Mouse (Mus musculus): Measurements from ENCODE around the gene Sirt3. TPM values are rescaled to one million over a fixed set of nuclear protein-coding genes. Genes with fewer than 3 reads are reported as not detected.

Sirt3 gene
- polyA plus RNA-seq, 1 experiment from 2014 or later = 36.3 TPM

DNA sequence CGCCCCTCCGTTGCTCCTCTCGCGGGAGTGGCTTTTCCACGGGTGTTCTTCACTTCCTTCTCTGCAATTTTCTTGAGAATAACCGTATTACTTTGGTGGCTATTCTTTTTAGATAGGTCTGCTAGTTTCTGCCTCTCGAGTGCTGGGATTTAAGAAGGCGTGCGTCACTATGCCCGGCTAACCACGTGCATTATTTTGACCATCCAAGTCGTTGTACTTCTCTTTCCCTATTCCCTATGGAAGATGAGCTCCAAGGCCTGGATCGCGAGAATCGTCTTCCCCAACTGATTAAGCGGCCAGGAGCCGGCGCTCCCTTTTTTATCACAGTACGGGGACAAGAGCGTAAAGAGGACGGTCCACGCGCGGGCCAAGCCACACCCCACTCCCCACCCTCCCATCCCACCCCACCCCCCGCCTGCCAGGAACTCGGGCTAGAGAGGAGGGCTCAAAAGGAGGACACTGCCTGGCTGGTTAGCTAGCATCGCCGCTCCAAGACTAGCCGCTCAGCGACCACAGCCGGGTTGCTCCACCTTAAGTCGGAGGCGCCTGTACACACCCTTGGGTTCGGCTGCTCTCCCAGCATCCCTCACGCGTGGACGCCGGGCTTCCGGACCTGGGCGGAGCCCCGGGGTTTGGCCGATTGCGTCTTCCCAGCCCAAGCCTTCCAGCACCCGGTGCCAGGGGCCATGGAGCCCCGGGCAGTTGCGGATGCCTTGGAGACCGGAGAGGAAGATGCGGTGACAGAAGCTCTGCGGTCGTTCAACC lies 25.1 kb downstream of the Sirt3 start, which contains the start of gene Ric8a:
Gene Ric8a, plus strand, starts transcription at position 173 of the 765 bp plus-strand sequence.
- under 1% methylated on average over 50 of the region's 50 CpGs for WGBS
- H3K9ac ChIP-seq = peak within 1 kb of the TSS; percentile 93
- ATAC-seq (replicated peaks; ENCODE audit: low FRiP score) = peak; percentile 86
- no peaks in the 10 kb centered on the region for H3K9me3 ChIP-seq (replicated peaks)
- peak within 1 kb of the TSS; percentile 100 for H3K4me2 ChIP-seq
- peaks cover 65% of the 10 kb centered on the region for H3K36me3 ChIP-seq
- H3K4me3 ChIP-seq (replicated peaks) = peak within 1 kb of the TSS; percentile 92
- H3K27ac ChIP-seq = peak within 1 kb of the TSS; percentile 95
- H3K27me3 ChIP-seq = no peaks in the 10 kb centered on the region
- H3K4me1 ChIP-seq = peaks cover 28% of the 10 kb centered on the region

DNA sequence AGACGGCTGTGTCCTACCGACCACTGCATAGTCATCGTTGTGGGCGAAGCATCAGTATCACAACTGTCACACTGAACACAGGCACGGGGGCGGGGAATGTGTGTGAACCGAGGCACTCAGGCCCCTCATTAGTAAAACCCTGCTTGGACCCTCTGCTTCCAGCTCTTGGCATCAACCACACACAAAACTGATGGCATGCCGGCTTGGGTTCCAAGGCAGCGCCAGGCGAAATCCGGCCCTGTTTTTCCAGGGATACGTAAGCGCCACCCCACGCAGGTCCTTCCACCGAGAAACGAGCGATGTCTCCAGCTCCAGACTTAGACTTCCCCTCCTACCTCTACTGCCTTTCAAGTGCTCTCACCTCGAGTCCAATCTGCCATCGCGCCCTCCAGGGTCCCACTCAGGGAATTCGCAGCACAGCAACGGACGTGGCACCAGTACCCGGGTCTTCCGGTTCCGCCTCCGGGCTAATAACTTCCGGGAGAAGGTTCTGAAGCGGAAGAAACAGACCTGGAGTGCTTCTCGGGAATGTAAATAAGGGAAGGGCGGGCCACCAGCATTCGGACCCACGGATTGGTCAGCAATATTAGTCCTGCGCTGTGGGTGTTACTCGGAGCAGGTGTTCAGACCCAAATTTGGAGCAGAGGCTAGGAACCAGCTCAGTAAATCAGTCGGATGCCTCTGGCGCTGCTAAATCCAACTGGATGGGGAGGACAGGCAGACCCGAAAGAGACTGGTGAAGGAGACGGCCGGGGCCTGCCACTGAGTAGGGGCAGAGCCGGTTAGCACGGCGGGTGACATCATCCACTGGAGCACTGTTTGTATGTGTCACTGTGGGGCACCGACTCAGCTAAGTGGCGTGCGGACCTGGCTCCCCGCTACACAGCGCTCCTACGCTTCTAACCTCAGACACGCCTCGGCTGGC lies 26.0 kb downstream of the Sirt3 start, which contains the start of gene Gm45785:
Gene Gm45785, minus strand, starts transcription at position 472 of the 925 bp plus-strand sequence.
- peak; percentile 84 for ATAC-seq (replicated peaks; ENCODE audit: low FRiP score)
- H3K27ac ChIP-seq = peak within 1 kb of the TSS; percentile 95
- no peaks in the 10 kb centered on the region for H3K27me3 ChIP-seq
- no peaks in the 10 kb centered on the region for H3K9me3 ChIP-seq (replicated peaks)
- H3K9ac ChIP-seq = peak within 1 kb of the TSS; percentile 93
- WGBS = under 1% methylated on average over 51 of the region's 51 CpGs
- H3K4me2 ChIP-seq = peak within 1 kb of the TSS; percentile 100
- H3K4me3 ChIP-seq (replicated peaks) = peak within 1 kb of the TSS; percentile 92
- H3K36me3 ChIP-seq = peaks cover 63% of the 10 kb centered on the region
- peaks cover 28% of the 10 kb centered on the region for H3K4me1 ChIP-seq

DNA sequence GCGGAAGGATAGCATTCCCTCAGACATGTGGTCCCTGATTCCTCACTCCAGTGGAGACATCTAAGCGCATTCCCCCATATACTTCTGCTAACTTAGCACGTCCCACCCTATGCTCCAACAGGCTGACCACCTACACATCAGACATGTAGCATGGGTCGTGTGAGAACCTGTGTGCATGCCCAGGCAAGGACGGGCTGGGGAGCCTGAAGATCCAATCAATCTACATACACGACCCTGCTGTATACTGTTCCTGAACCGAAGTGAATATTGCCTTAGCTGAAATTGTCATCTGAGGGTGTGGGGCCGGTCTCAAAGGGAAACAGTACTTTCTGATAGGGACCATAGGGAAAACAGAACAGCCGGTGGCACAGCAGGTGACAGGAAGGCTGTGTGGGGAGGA lies 26.9 kb downstream of the Sirt3 start:
- peak overlapping the region; percentile 100 for H3K4me2 ChIP-seq
- H3K27ac ChIP-seq = no peak overlapping the region
- peaks cover 28% of the 10 kb centered on the region for H3K4me1 ChIP-seq
- H3K9me3 ChIP-seq (replicated peaks) = no peaks in the 10 kb centered on the region
- ATAC-seq (replicated peaks; ENCODE audit: low FRiP score) = no peak
- peak overlapping the region; percentile 93 for H3K9ac ChIP-seq
- WGBS = 76% methylated on average over 9 of the region's 9 CpGs
- peak overlapping the region; percentile 92 for H3K4me3 ChIP-seq (replicated peaks)
- H3K27me3 ChIP-seq = no peaks in the 10 kb centered on the region
- H3K36me3 ChIP-seq = peaks cover 53% of the 10 kb centered on the region

DNA sequence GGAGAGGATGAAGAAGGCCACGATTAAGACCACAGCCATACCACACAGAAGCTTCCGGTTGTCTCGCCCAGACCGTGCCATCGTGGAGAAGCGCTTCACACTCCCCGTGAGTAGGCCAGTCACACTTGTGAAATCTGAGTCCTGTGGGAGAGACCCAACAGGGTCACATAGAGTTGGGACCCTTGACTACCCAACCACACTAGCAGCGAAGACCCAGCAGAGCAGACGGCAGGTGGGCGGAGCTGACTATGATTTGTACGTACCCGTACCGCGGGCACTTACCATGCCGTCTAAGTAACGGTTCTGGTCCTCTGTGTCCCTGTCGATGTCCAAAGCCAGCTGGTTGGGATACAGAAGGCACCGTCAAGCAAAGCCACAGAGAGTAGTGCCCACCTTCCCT lies 27.6 kb downstream of the Sirt3 start:
- H3K27ac ChIP-seq = no peak overlapping the region
- H3K27me3 ChIP-seq = no peaks in the 10 kb centered on the region
- H3K4me2 ChIP-seq = peak overlapping the region; percentile 100; the same call in 1 of the 2 replicates
- peaks cover 28% of the 10 kb centered on the region for H3K4me1 ChIP-seq
- H3K4me3 ChIP-seq (replicated peaks) = no peak overlapping the region
- peaks cover 46% of the 10 kb centered on the region for H3K36me3 ChIP-seq
- 83% methylated on average over 18 of the region's 18 CpGs for WGBS
- no peak overlapping the region for H3K9ac ChIP-seq
- no peaks in the 10 kb centered on the region for H3K9me3 ChIP-seq (replicated peaks)
- no peak for ATAC-seq (replicated peaks; ENCODE audit: low FRiP score)

DNA sequence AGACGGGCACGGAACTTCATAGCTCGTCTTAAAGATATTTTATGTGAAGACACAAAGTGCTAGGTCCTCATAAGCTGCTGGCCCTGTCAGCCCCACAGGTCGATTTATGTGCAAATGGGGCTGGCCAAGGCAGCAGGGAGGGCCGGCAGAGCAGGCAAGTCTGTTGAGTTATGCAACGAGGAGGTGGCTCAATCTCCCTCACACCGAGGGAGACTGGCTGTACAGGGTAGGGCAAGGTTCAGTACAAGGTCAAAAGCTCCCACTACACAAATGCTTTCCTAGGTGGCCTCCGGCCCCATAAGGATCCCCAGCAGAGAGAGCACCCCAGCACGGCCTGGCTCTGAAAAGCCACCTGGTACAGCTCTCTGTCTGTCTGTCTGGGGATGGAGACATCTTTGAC lies 28.7 kb downstream of the Sirt3 start:
- no peak overlapping the region for H3K9ac ChIP-seq
- H3K27me3 ChIP-seq = no peaks in the 10 kb centered on the region
- no peak for ATAC-seq (replicated peaks; ENCODE audit: low FRiP score)
- no peak overlapping the region for H3K27ac ChIP-seq
- peaks cover 21% of the 10 kb centered on the region for H3K4me1 ChIP-seq
- no peak overlapping the region for H3K4me2 ChIP-seq
- H3K36me3 ChIP-seq = peaks cover 35% of the 10 kb centered on the region
- H3K4me3 ChIP-seq (replicated peaks) = no peak overlapping the region
- 77% methylated on average over 9 of the region's 9 CpGs for WGBS
- no peaks in the 10 kb centered on the region for H3K9me3 ChIP-seq (replicated peaks)

DNA sequence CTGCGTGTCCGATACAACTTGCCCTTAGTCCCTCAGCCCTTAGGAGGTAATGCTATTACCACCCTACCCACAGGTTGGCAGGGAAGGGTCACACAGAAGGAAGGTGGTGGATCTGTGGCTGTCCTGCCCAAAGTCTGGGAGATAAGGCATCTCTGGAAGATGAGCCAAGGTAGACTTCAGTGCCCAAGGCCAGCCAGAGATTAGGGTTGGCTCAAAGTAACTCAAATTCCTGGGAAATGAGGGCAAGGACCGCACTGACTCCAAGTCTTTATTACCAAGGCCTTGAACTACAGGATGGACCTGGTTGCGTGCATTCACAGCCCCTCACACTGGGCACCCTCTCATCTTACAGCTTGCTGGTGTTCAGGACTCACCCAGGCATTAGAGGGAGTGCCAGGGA lies 30.2 kb downstream of the Sirt3 start:
- Histone ChIP-seq H3K4me3 (replicated peaks) (no peak overlapping the region), H3K27ac (no peak overlapping the region), H3K4me1 (peaks cover 12% of the 10 kb centered on the region), H3K27me3 (no peaks in the 10 kb centered on the region), H3K9ac (no peak overlapping the region), H3K9me3 (replicated peaks) (no peaks in the 10 kb centered on the region), H3K36me3 (peaks cover 34% of the 10 kb centered on the region), H3K4me2 (no peak overlapping the region)
- no peak for ATAC-seq (replicated peaks; ENCODE audit: low FRiP score)
- WGBS = 97% methylated on average over 4 of the region's 4 CpGs

DNA sequence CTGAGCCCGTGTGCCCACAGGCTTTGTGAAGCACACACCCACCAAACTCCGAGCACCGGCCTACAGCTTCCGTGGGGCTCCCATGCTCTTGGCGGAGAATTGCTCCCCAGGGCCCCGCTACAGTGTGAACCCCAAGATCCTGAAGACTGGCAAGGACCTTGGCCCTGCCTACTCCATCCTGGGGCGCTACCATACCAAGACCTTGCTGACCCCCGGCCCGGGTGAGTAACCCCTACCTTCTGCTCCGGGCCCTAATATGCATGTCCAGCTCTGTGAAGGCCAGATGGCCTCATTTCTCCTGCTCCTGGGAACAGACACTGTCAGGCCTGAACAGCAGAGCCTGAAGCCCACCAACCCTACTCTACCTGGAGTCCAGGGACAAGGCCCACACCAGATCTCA lies 33.5 kb downstream of the Sirt3 start:
- no peak overlapping the region for H3K9ac ChIP-seq
- peaks cover 4% of the 10 kb centered on the region for H3K27me3 ChIP-seq
- WGBS = 90% methylated on average over 10 of the region's 10 CpGs
- H3K27ac ChIP-seq = no peak overlapping the region
- H3K36me3 ChIP-seq = peaks cover 23% of the 10 kb centered on the region
- no peak for ATAC-seq (replicated peaks; ENCODE audit: low FRiP score)
- H3K4me2 ChIP-seq = no peak overlapping the region
- H3K9me3 ChIP-seq (replicated peaks) = no peaks in the 10 kb centered on the region
- peaks cover 3% of the 10 kb centered on the region; the same call in 1 of the 2 replicates for H3K4me1 ChIP-seq
- no peak overlapping the region for H3K4me3 ChIP-seq (replicated peaks)

DNA sequence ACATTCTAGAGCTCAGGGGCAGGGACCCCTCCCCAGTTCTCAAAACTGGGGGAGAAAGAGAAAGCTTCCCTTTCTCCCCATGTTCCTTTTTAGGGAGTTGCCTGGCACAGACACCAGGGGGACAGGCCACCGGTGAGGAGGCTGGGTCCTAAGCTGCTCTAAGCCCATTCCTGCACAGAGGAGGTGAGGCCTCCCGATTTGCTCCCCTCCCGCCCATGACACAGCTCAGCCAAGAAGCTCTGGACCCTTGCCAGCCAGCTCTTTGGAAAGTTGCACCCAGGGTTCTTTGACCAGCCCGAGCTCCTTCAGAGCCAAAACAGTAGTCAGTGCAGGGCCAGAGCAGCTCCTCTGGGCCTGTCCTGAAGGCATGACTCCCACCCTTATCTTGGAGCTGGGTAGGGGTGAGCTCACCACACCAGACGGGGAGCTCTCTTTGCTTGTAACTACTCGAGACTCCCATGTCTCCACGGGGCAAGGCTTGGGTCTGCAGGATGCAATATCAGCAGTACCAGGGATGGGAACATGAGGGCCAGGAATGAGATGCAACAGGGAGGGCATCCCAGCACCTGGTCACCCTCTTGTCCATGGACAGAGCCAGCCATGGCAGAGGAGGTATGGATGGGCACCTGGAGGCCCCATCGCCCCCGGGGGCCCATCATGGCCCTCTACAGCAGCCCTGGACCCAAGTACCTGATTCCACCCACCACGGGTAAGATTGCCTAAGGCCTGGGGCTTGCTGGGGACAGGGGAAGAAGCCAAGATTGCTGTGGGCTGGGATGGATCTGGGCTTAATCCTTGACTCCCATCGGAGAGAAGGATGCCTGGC lies 34.1 kb downstream of the Sirt3 start, which contains the start of gene Odf3:
Gene Odf3, plus strand, starts transcription at position 51 of the 826 bp plus-strand sequence.
- 64% methylated on average over 11 of the region's 11 CpGs for WGBS
- no peak within 1 kb of the TSS for H3K9ac ChIP-seq
- ATAC-seq (replicated peaks; ENCODE audit: low FRiP score) = no peak

DNA sequence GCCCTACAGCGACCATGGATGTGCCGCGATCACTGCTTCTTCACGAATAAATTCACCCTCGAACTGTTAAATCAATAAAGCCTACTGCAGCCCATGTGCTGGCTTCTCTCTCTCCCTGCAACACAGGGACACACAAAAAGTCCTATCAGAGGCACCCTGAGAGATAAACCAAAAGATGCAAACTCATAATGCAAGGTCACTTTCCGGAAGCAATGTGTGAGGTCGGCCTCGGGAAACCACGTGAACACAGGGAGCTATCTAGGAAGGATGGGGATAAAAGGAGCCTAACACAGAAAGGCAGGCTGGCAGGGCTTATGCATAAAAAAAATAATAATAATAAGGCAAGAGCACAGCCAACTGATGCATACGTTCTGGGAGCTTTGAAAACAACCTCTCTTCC lies 35.4 kb downstream of the Sirt3 start:
- WGBS = 86% methylated on average over 10 of the region's 10 CpGs
- H3K4me3 ChIP-seq (replicated peaks) = no peak overlapping the region
- H3K9ac ChIP-seq = no peak overlapping the region
- ATAC-seq (replicated peaks; ENCODE audit: low FRiP score) = no peak
- peaks cover 4% of the 10 kb centered on the region for H3K36me3 ChIP-seq
- H3K27ac ChIP-seq = no peak overlapping the region
- no peaks in the 10 kb centered on the region for H3K9me3 ChIP-seq (replicated peaks)
- peaks cover 3% of the 10 kb centered on the region; the same call in 1 of the 2 replicates for H3K4me1 ChIP-seq
- H3K27me3 ChIP-seq = peaks cover 23% of the 10 kb centered on the region
- H3K4me2 ChIP-seq = no peak overlapping the region

More for the DNA sequence above, 34.1 kb downstream of the Sirt3 start, which contains the start of gene Odf3:
- H3K4me2 ChIP-seq = no peak within 1 kb of the TSS
- H3K4me1 ChIP-seq = peaks cover 3% of the 10 kb centered on the region; the same call in 1 of the 2 replicates
- no peak within 1 kb of the TSS for H3K27ac ChIP-seq
- H3K36me3 ChIP-seq = peaks cover 17% of the 10 kb centered on the region
- H3K4me3 ChIP-seq (replicated peaks) = no peak within 1 kb of the TSS
- no peaks in the 10 kb centered on the region for H3K9me3 ChIP-seq (replicated peaks)
- H3K27me3 ChIP-seq = peaks cover 10% of the 10 kb centered on the region

DNA sequence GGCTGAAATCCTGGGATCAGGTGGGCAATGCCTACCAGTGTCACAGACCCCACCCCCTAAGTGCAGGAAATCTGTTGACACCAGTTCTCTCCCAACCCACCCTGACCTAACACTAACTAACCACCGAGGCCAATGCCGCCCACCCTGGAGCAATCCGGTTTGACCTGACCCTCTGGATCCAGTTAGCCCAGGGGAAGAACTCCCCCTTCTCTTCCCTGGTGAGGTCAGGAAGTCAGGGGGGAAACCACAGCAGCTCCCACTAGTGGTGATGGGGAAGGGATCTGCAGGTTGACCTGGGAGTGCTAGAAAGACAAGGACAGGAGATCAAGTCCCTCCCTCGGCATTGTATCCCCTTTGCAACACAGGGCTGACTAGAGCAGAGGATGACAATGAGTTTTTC lies 36.4 kb downstream of the Sirt3 start:
- H3K27me3 ChIP-seq = peaks cover 33% of the 10 kb centered on the region
- 62% methylated on average over 4 of the region's 4 CpGs for WGBS

More for the DNA sequence above, 36.4 kb downstream of the Sirt3 start:
- no peak overlapping the region for H3K27ac ChIP-seq
- ATAC-seq (replicated peaks; ENCODE audit: low FRiP score) = no peak
- H3K4me2 ChIP-seq = no peak overlapping the region
- H3K9ac ChIP-seq = no peak overlapping the region
- H3K4me3 ChIP-seq (replicated peaks) = no peak overlapping the region
- no peaks in the 10 kb centered on the region for H3K9me3 ChIP-seq (replicated peaks)
- peaks cover 3% of the 10 kb centered on the region; the same call in 1 of the 2 replicates for H3K4me1 ChIP-seq
- no peaks in the 10 kb centered on the region for H3K36me3 ChIP-seq

All from kidney, embryonic 15.5 days (tissue).